Comparison of ENCODE assay signal across 18 mouse cellular contexts in genomic region chr4:43379601-43380000, GRCm38 (mm10). TPM values are rescaled to one million over a fixed set of nuclear protein-coding genes. Genes with fewer than 3 reads are reported as not detected.
"Had no signal": no experiment of that assay in that cellular context is flagged by ENCODE, and none has a peak within 500 bp of the region (broad histone marks: within the 10 kb centered on the region; RNA-seq: fewer than 3 reads in every experiment).

No protein-coding gene starts in this region.

- H3K4me2 ChIP-seq: neural tube, embryonic 15.5 days; stomach, embryonic 15.5 days had no signal

- H3K4me3 ChIP-seq: neural tube, embryonic 15.5 days; stomach, embryonic 15.5 days had no signal

- H3K9me3 ChIP-seq: neural tube, embryonic 15.5 days; stomach, embryonic 15.5 days had no signal

- H3K27ac ChIP-seq: neural tube, embryonic 15.5 days; stomach, embryonic 15.5 days; stomach, postnatal 0 days had no signal

- DNase-seq: retina, postnatal 1 day; right cerebral cortex, adult 18-20 months; right cerebral cortex, postnatal 14 days; right cerebral cortex, postnatal 25 days; right cerebral cortex, postnatal 4 days; spleen, adult 18-20 months; thymus, adult 18-20 months; thymus, adult 2 months; thymus, postnatal 14 days; thymus, postnatal 25 days; thymus, postnatal 36 days; thymus, postnatal 4 days had no signal

- H3K36me3 ChIP-seq: neural tube, embryonic 15.5 days; stomach, embryonic 15.5 days had no signal

- H3K27me3 ChIP-seq: neural tube, embryonic 15.5 days; stomach, embryonic 15.5 days had no signal

- H3K9ac ChIP-seq: neural tube, embryonic 15.5 days; stomach, embryonic 15.5 days had no signal

RNA-seq across cellular contexts. Expression of gene Fam166b, which starts 49.3 kb away (rescaled TPM):
- total RNA-seq: neutrophil, adult 5-6 weeks had no signal
- polyA plus RNA-seq: spleen, adult 2 months; stomach, embryonic 16.5 days had no signal
